Mouse (Mus musculus) thymus, postnatal 4 days (tissue): ENCODE data around the gene Cd86.

Source experiments
- DNase-seq: peaks from one replicate; pipeline ENCODE4 v3.0.0; 2021

The Cd86 gene

DNA sequence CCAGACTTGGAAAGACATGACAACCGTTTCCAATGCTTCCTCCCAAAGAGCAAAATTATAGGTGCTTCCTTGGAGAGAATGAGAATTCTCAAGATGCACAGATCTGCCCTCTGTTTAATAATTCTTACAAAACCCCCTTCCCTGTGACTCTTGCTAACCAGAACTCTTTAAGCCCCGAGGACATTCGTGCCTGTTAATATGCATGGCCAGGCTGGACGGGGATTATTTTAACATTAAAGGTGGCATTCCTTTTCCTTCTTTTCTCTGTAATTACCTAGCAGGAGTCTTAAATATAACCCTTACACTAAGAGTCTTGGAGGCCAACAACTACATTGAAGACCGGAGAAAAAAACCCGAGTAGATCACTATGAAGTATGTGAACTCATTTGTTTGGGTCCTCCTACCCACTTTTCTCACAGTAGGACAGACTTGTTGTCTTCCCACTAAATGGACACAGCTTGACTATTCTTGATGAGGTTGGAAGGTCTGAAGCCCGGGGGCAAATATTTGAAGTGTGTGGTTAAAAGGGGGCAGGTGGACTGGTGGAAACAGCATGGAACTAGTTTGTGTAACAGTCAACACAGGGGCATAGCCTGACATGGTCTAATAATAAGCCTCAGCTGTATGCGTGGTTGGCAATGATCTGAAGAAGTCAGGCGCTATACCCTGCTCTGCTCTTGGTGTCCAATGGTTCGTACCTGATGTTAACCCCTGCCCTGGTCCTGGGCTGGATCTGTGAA lies 69.0 kb downstream of the Cd86 start:
- DNase-seq, result no peak

DNA sequence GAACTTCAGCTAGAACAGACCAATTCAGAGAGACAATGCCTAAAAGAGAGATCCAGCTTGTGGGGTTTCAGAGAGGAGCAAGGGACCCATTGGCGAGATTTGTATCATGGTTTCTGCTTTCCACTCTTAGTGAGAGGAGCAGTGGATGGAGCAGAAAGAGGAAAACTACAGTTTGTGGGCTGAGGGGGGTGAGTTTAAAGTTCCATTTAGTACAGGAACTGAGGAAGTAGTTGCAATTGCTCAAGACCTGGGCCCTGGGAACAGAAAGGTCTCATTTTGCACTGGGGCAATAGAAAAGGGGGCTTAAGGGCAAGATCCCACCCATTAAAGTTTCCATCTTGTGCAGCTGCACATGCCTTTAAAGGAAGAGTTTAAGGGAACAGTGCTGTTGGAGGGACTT lies 76.0 kb downstream of the Cd86 start:
- no peak for DNase-seq

DNA sequence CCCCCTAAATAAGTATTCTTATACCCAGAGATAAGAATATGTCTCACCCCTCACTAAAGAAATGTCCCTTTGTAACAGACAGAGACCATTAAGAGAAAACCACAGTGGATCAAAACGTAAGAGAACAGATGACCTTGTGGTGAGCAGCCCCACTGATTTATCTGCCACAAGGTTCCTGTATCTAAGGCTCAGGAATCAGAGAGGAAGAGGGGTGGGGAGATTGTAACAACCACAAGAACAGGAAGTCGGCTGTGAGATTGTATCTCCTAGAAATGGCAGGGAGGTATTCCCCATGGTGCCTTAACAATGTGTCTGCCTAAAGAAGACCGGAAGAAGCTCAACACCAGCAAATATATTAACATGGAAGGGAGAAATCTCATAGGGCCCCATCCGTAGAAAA lies 77.9 kb downstream of the Cd86 start:
- no peak for DNase-seq

- DNase-seq, result no peak
Observed at GRCm38 (mm10) chr16:36582073-36582472, 83.8 kb downstream of the Cd86 start.

DNA sequence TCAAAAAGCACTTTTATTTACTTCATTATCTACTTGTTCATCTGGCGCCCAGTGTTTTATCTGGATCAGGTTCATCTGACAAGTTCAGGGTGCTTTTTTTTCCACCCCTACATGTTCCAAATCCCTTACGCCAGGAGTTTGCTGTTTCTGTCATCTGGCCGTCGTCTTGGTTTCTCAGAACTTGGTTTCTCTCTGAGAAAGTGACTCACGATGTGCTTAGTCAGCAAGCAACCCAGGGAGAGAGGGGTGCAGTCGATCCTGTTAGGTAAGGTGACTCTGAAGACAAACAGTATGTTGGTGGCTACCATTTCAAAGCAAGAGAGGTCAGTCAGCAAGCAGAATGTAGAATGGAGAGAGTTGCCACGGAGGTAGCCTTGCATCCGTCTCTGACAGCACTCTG lies 93.9 kb downstream of the Cd86 start:
- DNase-seq, result no peak

DNA sequence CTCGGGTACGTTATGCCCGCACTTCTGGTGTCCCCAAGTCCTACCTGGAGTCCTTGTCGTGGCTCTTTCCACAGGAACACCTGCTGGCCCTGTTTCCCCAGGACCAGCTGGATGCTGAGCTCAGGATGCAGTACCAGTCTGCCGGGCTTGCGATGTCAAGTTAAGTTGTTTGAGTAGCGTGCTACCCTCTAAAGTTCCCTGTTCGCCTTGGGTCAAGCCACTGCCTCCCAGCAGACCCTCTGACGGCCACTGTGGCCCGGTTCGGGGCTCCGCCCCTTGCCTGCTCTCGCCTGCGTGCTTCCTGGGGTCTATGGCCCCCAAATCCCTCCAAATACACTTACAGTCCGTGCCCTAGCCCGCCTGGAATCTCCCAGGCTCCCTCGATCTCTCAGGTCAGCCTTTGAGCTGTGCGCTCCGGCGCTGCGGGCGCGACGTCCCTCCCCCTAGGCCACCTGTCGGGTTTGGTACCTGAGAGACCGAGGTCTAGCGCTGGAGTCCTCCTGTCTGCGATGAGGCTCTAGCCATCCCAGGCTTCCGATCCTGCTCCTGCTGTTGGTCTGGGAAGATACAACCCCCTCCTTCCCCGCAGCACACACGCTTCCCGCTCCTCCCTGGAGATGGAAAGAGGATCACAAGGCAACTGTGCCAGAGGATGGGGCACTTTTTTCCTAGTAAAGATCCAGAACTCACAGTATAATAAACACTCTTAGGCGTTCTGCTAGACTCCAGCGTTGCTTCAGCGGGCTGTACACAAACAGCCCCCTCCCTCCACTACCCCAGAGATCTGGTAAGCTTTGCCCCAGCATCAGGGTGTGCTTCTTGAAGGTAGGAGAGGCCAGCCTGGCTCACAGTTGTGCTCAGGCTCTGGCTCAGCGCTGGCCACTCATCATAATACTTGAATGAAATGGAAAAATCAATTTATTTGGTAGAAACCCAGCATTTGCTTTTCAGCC lies 104.2 kb downstream of the Cd86 start, which contains the start of gene Casr:
Casr (minus strand) TSS at position 756 of the 953 bp plus-strand sequence.
- DNase-seq, result no peak

DNA sequence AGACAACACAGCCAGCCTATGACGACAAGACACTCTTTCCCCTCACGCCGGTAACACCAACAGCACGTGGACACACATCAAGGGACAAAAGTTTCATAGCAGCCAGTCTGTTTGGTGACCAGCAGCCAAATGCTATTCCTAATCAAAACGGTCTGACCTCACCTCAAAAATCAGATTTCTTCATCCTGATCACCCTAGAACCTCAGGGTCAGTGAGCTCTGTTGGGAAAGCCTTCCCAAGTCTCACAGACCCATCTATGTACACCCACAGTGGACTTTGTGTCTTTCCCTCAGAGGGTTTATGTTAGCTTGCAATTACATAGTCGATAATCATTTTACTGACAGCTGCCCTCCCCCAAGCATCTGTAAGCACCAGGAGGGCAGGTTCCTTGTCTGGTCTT lies 106.3 kb downstream of the Cd86 start:
- DNase-seq, result no peak

- no peak for DNase-seq
Observed at GRCm38 (mm10) chr16:36555672-36556165, 110.2 kb downstream of the Cd86 start.
